9 mouse cellular contexts compared by ENCODE assay signal in genomic region chr3:93361933-93362574, GRCm38 (mm10). TPM values are rescaled to one million over a fixed set of nuclear protein-coding genes. Genes with fewer than 3 reads are reported as not detected.
DNase-seq lines count a peak whose midpoint lies in the region; ATAC-seq and TF ChIP-seq lines count a peak whose summit lies in the region.
"Had no signal": no experiment of that assay in that cellular context is flagged by ENCODE, and none has a peak within 500 bp of the region (broad histone marks: within the 10 kb centered on the region; RNA-seq: fewer than 3 reads in every experiment).

No protein-coding gene starts in this region.

- intact Hi-C loops in left cerebral cortex, postnatal 14 days (cut with DNase I) = loop anchor here (1.0 to 5.0 kb wide), 5 partner anchors 45 to 250 kb away; no protein-coding TSS in a partner anchor
- intact Hi-C loops in left cerebral cortex, postnatal 36 days (cut with DNase I) = loop anchor here (1.0 to 5.0 kb wide), 4 partner anchors 45 to 230 kb away; no protein-coding TSS in a partner anchor

- no peak overlapping the region for H3K4me3 ChIP-seq in forebrain, embryonic 11.5 days (ENCODE audit: low read depth, low read length)
- H3K4me3 ChIP-seq in intestine, postnatal 0 days (ENCODE audit: low read depth, low read length) = no peak overlapping the region
- H3K4me3 ChIP-seq in midbrain, postnatal 0 days (ENCODE audit: low read depth, low read length) = peak overlapping the region; percentile 14; the same call in 1 of the 2 replicates

- ATAC-seq in forebrain, embryonic 11.5 days (replicated peaks; ENCODE audit: low FRiP score) = peak; percentile 78
- ATAC-seq in intestine, postnatal 0 days = peak; percentile 64
- ATAC-seq in midbrain, postnatal 0 days (ENCODE audit: low FRiP score) = peak; percentile 90

- peaks cover 2% of the 10 kb centered on the region; the same call in 1 of the 2 replicates for H3K4me1 ChIP-seq in forebrain, embryonic 11.5 days (replicated peaks; ENCODE audit: control insufficient read depth, insufficient read depth, low read length)
- H3K4me1 ChIP-seq in intestine, postnatal 0 days (replicated peaks; ENCODE audit: control insufficient read depth, insufficient read depth, low read length) = no peaks in the 10 kb centered on the region
- H3K4me1 ChIP-seq in midbrain, postnatal 0 days (ENCODE audit: insufficient read depth, low read length) = no peaks in the 10 kb centered on the region

- 0 out of 2 replicates have a peak overlapping the region, but pooled peaks have one; percentile 21 for H3K4me2 ChIP-seq in forebrain, embryonic 11.5 days (ENCODE audit: low read depth, low read length, severe bottlenecking)
- H3K4me2 ChIP-seq in intestine, postnatal 0 days (replicated peaks; ENCODE audit: low read depth) = no peak overlapping the region
- peak overlapping the region; percentile 47 for H3K4me2 ChIP-seq in midbrain, postnatal 0 days (ENCODE audit: low read depth, low read length, poor library complexity, severe bottlenecking)

- 8% methylated on average over 10 of the region's 10 CpGs for WGBS in forebrain, embryonic 11.5 days
- 13% methylated on average over 10 of the region's 10 CpGs for WGBS in intestine, postnatal 0 days
- 13% methylated on average over 10 of the region's 10 CpGs for WGBS in midbrain, postnatal 0 days

- H3K27ac ChIP-seq in forebrain, embryonic 11.5 days (ENCODE audit: low read depth, low read length) = no peak overlapping the region
- no peak overlapping the region for H3K27ac ChIP-seq in intestine, postnatal 0 days (ENCODE audit: low read depth, low read length)
- H3K27ac ChIP-seq in midbrain, postnatal 0 days (ENCODE audit: low read depth, low read length) = no peak overlapping the region

- H3K36me3 ChIP-seq in forebrain, embryonic 11.5 days (ENCODE audit: control insufficient read depth, insufficient read depth, low read length) = no peaks in the 10 kb centered on the region
- no peaks in the 10 kb centered on the region for H3K36me3 ChIP-seq in intestine, postnatal 0 days (ENCODE audit: control insufficient read depth, insufficient read depth)
- H3K36me3 ChIP-seq in midbrain, postnatal 0 days (ENCODE audit: insufficient read depth, low read length) = no peaks in the 10 kb centered on the region

- no peaks in the 10 kb centered on the region for H3K9me3 ChIP-seq in forebrain, embryonic 11.5 days (ENCODE audit: control insufficient read depth, low read length)
- no peaks in the 10 kb centered on the region for H3K9me3 ChIP-seq in intestine, postnatal 0 days (ENCODE audit: control insufficient read depth)
- H3K9me3 ChIP-seq in midbrain, postnatal 0 days (ENCODE audit: low read length) = no peaks in the 10 kb centered on the region

- peak; percentile 86 for TF ChIP-seq CTCF in intestine, postnatal 0 days (IDR thresholded peaks at IDR 0.05; ENCODE audit: low read depth)
- TF ChIP-seq CTCF in midbrain, postnatal 0 days (IDR thresholded peaks at IDR 0.05) = peak; percentile 88

- no peak overlapping the region for H3K9ac ChIP-seq in forebrain, embryonic 11.5 days (ENCODE audit: low read length)
- H3K9ac ChIP-seq in intestine, postnatal 0 days (ENCODE audit: low read depth, low read length) = no peak overlapping the region
- H3K9ac ChIP-seq in midbrain, postnatal 0 days (replicated peaks; ENCODE audit: low read length, poor library complexity, severe bottlenecking) = no peak overlapping the region

- no peaks in the 10 kb centered on the region for H3K27me3 ChIP-seq in forebrain, embryonic 11.5 days (ENCODE audit: control insufficient read depth, insufficient read depth, low read length)
- H3K27me3 ChIP-seq in intestine, postnatal 0 days (replicated peaks; ENCODE audit: control insufficient read depth, insufficient read depth, low read length) = no peaks in the 10 kb centered on the region
- H3K27me3 ChIP-seq in midbrain, postnatal 0 days (ENCODE audit: insufficient read depth, low read length) = no peaks in the 10 kb centered on the region

- peak; percentile 19 to 46 for DNase-seq in left cerebral cortex, postnatal 14 days (ENCODE audit: low spot score in 2 of 2)
- DNase-seq in left cerebral cortex, adult 18-20 months (ENCODE audit: low spot score in 2 of 2) = no peak
- peak; percentile 76 for DNase-seq in NIH3T3 (ENCODE audit: low read depth)
- DNase-seq in forebrain, embryonic 11.5 days (ENCODE audit: low spot score) = no peak
- DNase-seq in midbrain, postnatal 0 days (ENCODE audit: low spot score) = peak; percentile 84
- DNase-seq in ovary, adult 18-20 months (ENCODE audit: low spot score) = no peak
- DNase-seq in left cerebral cortex, postnatal 36 days (ENCODE audit: low spot score in 2 of 2) = no peak

RNA-seq across cellular contexts. Expression of gene Rptn, which starts 31.4 kb away (rescaled TPM):
- not detected for total RNA-seq in left cerebral cortex, postnatal 14 days (2021)
- total RNA-seq in left cerebral cortex, adult 18-20 months (2021) = not detected
- polyA plus RNA-seq in forebrain, embryonic 11.5 days (2014; fragmentation: Nextera tagmentation; extraction: Ambion mirVana) = not detected in 2 replicates
- not detected in 2 replicates for polyA plus RNA-seq in intestine, postnatal 0 days (2015; fragmentation: Nextera tagmentation; extraction: Ambion mirVana)
- not detected in 2 replicates for total RNA-seq in midbrain, postnatal 0 days (2014; rRNA removed)
- not detected in 2 replicates for polyA plus RNA-seq in midbrain, postnatal 0 days (2015; fragmentation: Nextera tagmentation; extraction: Ambion mirVana)
- not detected for total RNA-seq in left cerebral cortex, postnatal 36 days (2021)
- total RNA-seq: layer of hippocampus, adult 18-20 months had no signal

RNA-seq across cellular contexts. Expression of gene Hrnr, which starts 42.5 kb away (rescaled TPM):
- not detected for total RNA-seq in left cerebral cortex, postnatal 14 days (2021)
- total RNA-seq in left cerebral cortex, adult 18-20 months (2021) = under 1 TPM in 1 of 2 experiments, not detected in 1; 0.07 TPM
- not detected in 2 replicates for polyA plus RNA-seq in forebrain, embryonic 11.5 days (2014; fragmentation: Nextera tagmentation; extraction: Ambion mirVana)
- polyA plus RNA-seq in intestine, postnatal 0 days (2015; fragmentation: Nextera tagmentation; extraction: Ambion mirVana) = not detected in 2 replicates
- 2.4 TPM in 1 of 2 replicates, not detected in the other for total RNA-seq in midbrain, postnatal 0 days (2014; rRNA removed)
- polyA plus RNA-seq in midbrain, postnatal 0 days (2015; fragmentation: Nextera tagmentation; extraction: Ambion mirVana) = not detected in 2 replicates
- not detected for total RNA-seq in left cerebral cortex, postnatal 36 days (2021)
- total RNA-seq: layer of hippocampus, adult 18-20 months had no signal

Comparison
In these comparisons a context has a peak if more than half of its experiments do, and no peak if none do; other contexts are left out.
1. DNase-seq: peak in left cerebral cortex, postnatal 14 days (2 of 2), NIH3T3 (single experiment) and midbrain, postnatal 0 days (single experiment); none in left cerebral cortex, adult 18-20 months (0 of 2), forebrain, embryonic 11.5 days (single experiment), ovary, adult 18-20 months (single experiment) and left cerebral cortex, postnatal 36 days (0 of 2).
2. Peak in every context shown above with its lines, with median percentiles within 50 percentile points of each other: ATAC-seq.